Mouse (Mus musculus) embryonic fibroblast, embryonic 13.5 days (primary cell): ENCODE data around the gene Rftn2.

Source experiments
- CTCF ChIP-seq: IDR thresholded peaks from 2 replicates; pipeline ENCODE4 v1.5.1; 2011; ENCODE audit warnings: mild to moderate bottlenecking, control low read depth, low read length, moderate library complexity, borderline replicate concordance; ENCODE audit not compliant: insufficient read depth
- POLR2A ChIP-seq: IDR thresholded peaks from 2 replicates; pipeline ENCODE4 v1.6.1; 2011; ENCODE audit warnings: low read depth, mild to moderate bottlenecking, control low read depth, low read length, moderate library complexity

- TF ChIP-seq POLR2A (no peak), CTCF (no peak)
These were observed 44.2 kb downstream of the Rftn2 start for GRCm38 (mm10) chr1:55182392-55182791.
